Mouse (Mus musculus) adrenal gland, postnatal 0 days (tissue): Measurements from ENCODE around the gene Mmadhc. TPM values are rescaled to one million over a fixed set of nuclear protein-coding genes. Genes with fewer than 3 reads are reported as not detected.

Experiments used
- polyA plus RNA-seq: library from polyadenylated mRNA; unstranded; fragments of >200 nt; fragmentation: Nextera tagmentation; extraction: Ambion mirVana; gene quantifications from 2 replicates; pipeline ENCODE4 v1.2.1, GENCODE M21; 2015

The Mmadhc gene
- 113 and 148 TPM in 2 replicates for polyA plus RNA-seq

DNA sequence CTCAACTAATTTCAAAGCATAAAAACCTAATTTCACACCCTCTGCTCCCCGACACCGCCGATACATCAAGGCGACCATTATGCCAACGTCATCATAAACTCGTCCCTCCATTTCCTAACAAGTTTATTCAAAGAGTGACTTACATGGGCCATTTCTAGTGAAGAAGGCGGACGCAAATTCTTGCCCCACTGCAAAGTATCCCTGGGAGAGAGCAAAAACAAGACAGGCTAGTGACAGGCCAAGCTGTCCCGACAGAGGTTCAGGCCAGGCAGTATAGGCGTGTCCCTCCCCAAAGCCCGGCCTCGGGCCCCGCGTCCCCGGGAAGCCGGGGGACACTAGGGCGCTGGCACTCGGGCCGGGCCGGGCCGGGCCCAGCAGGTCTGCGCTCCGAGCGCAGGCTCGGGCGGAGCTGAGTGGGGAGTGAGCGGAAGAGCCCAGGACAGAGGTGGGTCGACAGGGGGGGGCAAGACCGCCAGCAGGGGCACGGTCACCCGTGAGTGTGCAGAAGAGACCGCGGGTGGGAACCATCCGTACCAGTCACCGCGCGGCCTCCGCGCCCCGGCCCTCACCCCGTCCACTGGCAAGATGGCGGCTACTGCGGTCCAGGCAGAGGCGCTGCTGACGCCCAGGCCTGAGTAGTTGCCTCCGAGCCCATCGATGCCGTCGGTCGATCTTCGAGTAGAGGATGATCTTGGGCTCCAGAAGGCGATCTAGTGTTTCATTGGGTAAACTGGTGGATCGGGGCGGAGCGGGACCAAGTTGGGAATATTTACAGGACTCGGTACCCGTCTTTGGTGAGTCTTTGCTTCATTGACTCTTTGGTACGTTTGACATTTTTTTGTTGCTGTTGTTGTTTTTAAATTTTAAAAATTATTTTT, at the start of gene Mmadhc:
Gene Mmadhc, minus strand, starts transcription at position 693 of the 878 bp plus-strand sequence.

Other genes starting within 250 kb of the Mmadhc start
- 2.7 and 7.6 TPM in 2 replicates for gene Lypd6, start 230.4 kb downstream of the Mmadhc start, polyA plus RNA-seq